Mouse (Mus musculus): ENCODE measurements around the gene Tmem266. TPM values are rescaled to one million over a fixed set of nuclear protein-coding genes. Genes with fewer than 3 reads are reported as not detected.

Tmem266 gene
- polyA plus RNA-seq, 1 experiment from 2014 or later = 6.5 TPM

Other genes starting within 250 kb of the Tmem266 start
- gene Ube2q2, start 178.1 kb upstream of the Tmem266 start, polyA plus RNA-seq (2015; fragmentation: Nextera tagmentation; extraction: Ambion mirVana) = 17.7 and 37.0 TPM in 2 replicates
- gene Fbxo22, start 118.0 kb upstream of the Tmem266 start, polyA plus RNA-seq (2015; fragmentation: Nextera tagmentation; extraction: Ambion mirVana) = 84.3 and 85.7 TPM in 2 replicates
- gene Nrg4, start 69 bp upstream of the Tmem266 start, polyA plus RNA-seq (2015; fragmentation: Nextera tagmentation; extraction: Ambion mirVana) = 1.6 and 1.7 TPM in 2 replicates
- 99.7 and 111 TPM in 2 replicates for gene Etfa, start 185.3 kb downstream of the Tmem266 start, polyA plus RNA-seq (2015; fragmentation: Nextera tagmentation; extraction: Ambion mirVana)
- gene Isl2, start 211.8 kb downstream of the Tmem266 start, polyA plus RNA-seq (2015; fragmentation: Nextera tagmentation; extraction: Ambion mirVana) = 1.8 and 3.6 TPM in 2 replicates

Data from hindbrain, embryonic 16.5 days (tissue).